Mouse (Mus musculus) natural killer cell, adult 2 months (primary cell): ENCODE results near the gene Plac1.

Experiments
- DNase-seq, 2 experiments: peaks; one replicate each; pipeline ENCODE4 v3.0.0; 2022; ENCODE audit warnings: low spot score in 2 of 2

The Plac1 gene

DNA sequence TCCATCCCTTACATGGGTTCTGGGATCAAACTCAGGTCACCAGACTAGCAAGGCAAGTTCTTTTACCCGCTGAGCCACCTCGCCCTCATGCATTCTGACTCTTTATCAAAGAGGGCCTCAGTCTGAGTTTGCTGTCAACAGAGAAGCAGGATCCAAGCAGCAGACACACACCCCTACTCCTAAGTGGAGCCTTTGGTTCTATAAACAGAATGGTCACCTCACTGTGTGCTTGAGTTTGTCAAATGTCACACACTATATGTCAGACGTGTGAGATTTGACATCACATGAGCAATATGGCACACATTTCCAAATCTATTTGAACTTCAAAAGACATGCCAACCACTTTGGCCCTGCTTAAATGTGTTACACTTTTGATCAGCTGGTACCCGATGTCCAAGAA is 42.2 kb downstream of the Plac1 start:
- no peak for DNase-seq

DNA sequence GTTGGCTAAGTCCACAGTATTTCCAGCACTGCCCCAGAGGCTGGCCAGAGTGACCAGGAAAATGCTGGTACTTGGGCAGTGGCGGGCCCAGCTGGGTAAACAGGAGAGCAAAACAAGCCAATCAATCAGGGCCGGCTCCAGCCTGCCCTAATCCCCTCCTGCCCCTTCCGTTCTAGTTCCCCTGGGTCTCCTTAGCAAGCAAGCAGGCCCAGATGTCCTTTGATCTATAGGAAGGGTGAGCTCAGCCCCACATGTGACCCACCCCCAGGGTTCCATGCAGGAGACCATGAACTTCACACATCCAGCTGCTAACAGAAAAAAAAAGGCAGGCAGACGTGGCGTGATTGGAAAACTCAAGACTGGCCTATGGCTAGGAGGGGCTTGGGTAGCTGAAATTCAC is 43.5 kb downstream of the Plac1 start:
- DNase-seq, result no peak

- no peak for DNase-seq
Observed at GRCm38 (mm10) chrX:53188692-53189091, 51.2 kb downstream of the Plac1 start.

DNA sequence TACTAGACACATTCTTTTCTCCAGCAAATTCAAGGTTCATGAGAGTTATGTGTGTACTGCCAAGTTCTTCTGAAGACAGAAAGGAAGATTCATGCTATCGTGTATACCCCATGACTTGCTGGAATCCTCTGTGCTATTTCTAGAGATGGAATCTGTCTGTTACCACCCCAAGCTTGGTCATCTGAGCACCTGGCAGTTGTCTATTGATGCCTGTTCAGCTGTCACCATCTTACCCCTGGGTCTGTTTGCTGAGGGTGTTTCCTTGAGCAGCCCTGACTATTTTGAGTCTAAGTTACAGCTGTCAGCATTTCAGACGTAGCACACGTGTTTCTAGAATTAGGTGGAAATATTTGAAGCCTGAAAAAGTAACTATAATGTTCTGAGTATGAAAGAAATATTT is 60.1 kb downstream of the Plac1 start:
- DNase-seq, result no peak

GRCm38 (mm10) chrX:53176296-53176695 is 63.6 kb downstream of the Plac1 start:
- no peak for DNase-seq

- DNase-seq, result no peak
Observed at GRCm38 (mm10) chrX:53168623-53169022, 71.3 kb downstream of the Plac1 start.

GRCm38 (mm10) chrX:53166901-53167525 is 72.9 kb downstream of the Plac1 start:
- no peak for DNase-seq

DNA sequence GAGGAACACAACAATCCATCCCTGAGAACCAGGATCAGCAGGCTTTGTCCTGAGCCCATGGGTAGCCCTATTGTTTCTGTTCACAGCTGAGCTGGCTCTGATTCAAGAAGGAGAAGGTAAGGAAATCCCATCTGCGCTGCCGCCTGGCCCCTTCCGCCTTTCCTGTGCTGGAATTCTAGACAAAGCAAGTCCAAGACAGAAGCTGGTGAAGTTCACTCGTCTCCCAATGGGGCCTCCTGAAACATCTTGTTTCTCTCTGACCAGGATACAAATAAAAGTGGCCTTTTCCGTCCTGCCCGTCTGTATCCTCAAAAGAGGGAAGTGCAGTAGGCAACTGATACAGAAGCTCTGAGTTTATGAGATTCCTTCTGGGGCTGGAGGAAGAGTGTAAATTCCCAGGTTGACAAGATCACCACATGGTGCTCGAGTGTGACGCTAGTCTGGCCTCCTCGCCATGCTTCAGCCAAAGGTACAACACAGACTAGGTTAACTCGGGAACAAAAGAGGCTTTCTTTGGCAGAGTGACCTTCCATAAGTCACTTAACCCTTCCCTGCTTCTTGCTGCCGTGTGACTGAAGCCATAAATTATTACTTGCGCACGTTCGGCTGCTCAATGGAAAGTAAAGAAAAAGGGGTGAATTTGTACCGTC is 73.5 kb downstream of the Plac1 start:
- DNase-seq, result no peak

DNA sequence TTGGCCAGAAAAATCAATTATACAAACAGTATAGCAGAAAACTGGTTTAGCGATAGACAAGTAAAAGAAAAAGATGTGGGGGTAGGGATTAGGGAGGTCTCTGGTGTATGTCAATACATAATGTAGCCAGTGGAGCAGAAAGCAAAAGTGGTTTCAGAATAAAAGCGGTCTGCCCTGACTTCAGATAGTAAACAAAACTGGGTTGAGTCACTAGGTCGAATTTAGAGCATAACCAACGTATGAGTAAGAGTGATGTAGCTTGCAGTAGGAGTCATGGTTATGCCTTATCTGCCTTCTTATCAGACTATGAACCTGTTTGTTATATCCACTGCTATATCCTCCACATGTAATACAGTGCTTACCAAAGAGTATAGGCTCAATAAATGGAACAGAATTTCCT is 77.3 kb downstream of the Plac1 start:
- DNase-seq, result no peak

DNA sequence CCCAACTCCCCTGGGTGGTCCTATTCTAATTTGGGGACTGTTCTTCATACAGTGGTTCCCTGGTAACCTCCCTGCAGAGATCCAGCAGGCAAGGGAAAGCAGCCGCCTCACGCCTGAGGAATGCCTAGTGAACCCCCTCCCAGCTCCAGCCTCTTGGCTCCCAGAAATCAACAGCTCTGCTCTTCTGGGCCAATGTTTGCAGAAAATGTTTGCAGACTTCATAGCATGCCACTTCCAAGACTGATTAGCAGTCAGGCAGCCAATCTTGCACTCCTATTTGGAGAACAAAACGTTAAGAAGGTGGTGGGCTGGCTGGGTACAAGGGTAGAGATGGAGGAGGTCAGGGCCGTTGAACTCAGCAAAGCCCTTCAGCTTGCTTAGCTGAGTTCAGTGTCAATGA is 78.3 kb downstream of the Plac1 start:
- no peak for DNase-seq

- DNase-seq, result no peak
Observed at GRCm38 (mm10) chrX:53161115-53161514, 78.8 kb downstream of the Plac1 start.

DNA sequence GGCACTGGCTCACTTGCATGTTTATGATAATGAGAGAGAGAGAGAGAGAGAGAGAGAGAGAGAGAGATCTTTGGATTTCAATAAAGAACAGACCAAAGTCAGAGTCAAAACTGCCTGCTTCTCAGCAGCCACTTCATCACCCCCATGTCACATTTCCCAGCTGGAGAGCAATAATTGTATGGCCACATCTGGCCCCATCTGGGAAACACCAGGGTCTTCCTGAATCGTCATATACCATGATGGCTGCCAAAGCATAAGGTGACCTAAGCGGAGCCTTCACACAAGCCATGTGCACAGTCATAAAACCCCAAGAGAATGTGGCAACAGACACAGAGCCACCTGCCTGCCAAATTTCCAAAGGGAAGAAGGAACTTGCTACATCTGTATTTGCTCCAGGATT is 91.9 kb downstream of the Plac1 start:
- DNase-seq, result no peak

DNA sequence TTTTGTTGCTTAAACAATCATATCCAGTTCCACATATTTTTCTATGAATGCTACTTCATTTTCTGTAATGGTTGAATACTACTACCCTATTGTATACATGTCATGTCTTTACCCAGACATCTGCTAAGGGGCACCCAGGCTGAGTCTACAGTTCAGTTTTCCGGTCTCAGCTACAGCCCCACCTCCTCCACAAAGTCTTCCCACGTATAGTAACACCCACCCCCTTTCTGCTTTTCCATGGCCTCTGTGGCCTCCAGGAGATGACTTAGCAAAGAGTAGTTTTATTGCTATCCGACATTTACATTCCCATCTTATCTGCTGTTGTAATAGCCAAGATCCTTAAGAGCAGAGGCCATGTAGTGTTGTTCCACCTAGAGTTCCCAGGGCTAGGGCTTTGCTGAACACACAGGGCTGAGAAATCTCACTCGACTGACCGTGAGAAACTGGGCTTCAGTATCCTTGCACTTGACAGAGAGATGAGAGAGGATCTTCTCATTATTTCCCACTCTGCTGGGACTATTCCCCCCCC is 93.5 kb downstream of the Plac1 start:
- no peak for DNase-seq

- DNase-seq, result no peak
Observed at GRCm38 (mm10) chrX:53139641-53140040, 100.3 kb downstream of the Plac1 start.

DNA sequence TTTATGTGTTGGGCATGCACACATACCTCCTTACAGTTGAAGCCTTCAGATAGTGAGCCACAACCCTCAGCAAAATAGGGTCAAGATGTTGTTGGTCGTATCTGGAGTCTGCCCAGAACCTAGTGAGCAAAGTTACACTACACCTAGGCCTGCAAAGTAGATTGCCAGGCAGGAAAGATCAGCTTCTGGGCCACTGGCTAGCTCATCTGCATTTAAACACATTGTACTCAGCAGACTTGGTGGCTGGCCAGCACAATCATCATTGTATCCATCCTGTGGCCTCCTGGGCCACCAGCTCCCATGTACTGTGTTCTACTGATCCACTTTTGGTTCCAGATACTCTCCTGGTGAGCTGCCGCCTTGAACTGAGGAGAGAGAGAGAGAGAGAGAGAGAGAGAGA is 102.8 kb downstream of the Plac1 start:
- no peak for DNase-seq

GRCm38 (mm10) chrX:53129501-53129900 is 110.4 kb downstream of the Plac1 start:
- DNase-seq, result no peak

GRCm38 (mm10) chrX:53126492-53127033 is 113.3 kb downstream of the Plac1 start:
- DNase-seq, result no peak

DNA sequence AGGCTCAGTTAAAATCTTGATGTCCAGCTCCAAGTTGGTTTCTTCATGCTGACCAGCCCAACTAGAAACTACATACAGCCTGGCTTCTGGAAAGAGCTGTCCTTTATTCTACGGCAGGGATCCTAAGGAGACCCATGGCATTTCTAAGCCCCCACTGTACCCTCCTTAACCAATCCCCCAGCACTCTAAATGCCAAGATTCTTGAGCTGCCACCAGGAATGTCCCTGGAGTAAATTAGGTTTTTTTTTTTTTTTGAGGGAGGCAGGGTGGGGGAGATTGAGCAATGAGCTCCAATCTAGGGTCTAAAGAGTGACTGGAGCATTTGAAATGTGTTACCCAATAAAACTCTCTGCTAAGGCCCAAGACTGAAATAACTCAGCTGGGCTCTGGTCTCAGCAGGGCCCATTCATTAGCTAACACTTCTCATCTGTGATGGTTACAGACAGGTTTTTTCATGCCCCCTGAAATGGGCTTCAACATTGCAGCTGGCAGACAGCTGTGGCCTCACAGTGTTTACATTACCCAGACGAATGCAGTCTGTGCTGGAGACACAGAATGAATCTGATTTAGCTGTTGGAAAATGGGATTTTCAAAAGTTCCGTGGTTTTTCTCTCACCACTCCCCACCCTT is 114.0 kb downstream of the Plac1 start:
- no peak for DNase-seq

DNA sequence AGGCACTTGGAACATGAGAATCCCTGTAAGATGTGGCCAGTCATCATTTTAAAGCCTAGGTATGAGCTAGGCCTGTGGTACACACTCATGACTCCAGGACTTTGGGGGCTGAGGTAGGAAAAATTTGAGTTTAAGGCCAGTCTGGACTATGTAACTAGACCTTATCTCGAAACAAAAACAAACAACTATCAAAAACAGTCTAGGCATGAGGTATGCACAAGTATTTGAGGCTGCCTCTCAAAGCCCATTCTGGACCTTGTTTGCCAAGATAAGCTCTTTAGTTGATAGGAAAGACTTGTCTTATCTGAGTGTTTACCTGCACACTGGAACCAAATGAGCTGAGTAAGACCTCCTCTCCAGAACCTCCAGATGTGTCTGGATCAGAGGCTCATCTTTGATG is 116.3 kb downstream of the Plac1 start:
- DNase-seq, result no peak

DNA sequence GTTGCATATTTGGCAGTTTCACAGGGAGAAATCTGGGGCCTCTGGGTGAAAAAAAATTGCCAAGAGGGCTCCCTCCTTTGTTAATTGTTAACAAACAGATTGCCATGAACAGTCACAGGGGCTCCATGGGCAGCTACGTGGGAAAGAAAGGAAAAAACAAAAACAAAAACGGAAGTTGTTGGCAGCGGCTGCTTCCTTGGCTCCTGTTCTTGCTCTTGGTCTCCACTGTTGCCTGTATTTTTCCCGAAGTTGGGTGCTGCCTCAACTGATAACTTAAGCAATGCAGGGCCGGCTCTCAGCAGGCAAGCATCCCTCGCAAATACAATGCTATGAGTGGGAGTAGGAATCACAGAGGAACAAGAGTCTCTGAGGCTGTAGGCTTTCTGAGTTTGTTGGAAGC is 121.3 kb downstream of the Plac1 start:
- DNase-seq, result no peak

GRCm38 (mm10) chrX:53118019-53118418 is 121.9 kb downstream of the Plac1 start:
- no peak for DNase-seq

DNA sequence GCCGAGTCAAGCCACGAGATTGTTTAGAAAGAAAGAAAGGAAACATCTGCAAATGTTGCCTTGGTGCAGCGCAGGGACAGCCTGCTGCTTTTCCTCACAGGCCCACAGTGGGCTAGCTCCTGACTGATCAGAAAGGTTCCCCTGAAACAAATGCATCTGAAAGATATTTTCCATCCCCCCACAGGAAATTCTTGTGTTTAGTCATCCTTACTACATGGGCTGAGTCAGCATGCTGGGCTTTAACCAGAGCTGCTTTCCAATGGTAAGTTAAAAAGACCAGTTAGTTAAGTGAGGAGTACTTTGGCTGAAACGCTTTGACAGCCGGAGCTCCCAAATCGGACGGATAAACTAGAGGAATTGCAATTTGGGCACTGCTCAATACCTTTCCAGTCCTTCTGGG is 124.9 kb downstream of the Plac1 start:
- no peak for DNase-seq

DNA sequence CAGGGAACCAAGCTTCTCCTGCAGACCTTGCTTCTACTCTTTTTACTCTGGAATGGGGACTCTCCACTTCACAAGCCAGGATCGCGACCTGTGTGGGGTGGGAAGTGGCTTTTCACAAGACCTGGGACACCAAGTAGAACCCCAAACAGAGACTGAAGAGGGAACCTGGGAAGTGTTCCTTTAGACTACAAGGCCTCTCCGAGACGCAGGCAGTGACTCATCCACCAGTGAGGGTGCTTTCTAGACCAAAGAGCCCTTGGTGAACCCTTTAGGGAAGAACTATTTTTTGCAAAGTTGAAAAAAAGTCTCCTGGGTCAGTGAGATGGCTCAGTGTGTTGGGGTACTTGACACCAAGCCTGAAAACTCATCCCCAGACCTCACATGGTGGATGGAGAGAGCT is 129.8 kb downstream of the Plac1 start:
- DNase-seq, result no peak
